Mouse (Mus musculus) MEL (cell line): ENCODE measurements around the gene Rab14. TPM values are rescaled to one million over a fixed set of nuclear protein-coding genes. Genes with fewer than 3 reads are reported as not detected.

Source experiments
- DNase-seq: peaks from one replicate; pipeline ENCODE4 v3.0.0; 2011; ENCODE audit warnings: low read depth, low spot score
- H3K27ac ChIP-seq: 2 replicates; pipeline ENCODE4 v1.5.1; 2012; ENCODE audit warnings: low read depth, mild to moderate bottlenecking, control low read depth, low read length, moderate library complexity; ENCODE audit not compliant: control insufficient read depth
- H3K27me3 ChIP-seq, 2 experiments: fragments of 150-350 bp in 1 of 2; sonication (generic) in 1 of 2; 2 replicates each; pipeline ENCODE4 v1.6.1; 2012; ENCODE audit warnings: low read length in 2 of 2, mild to moderate bottlenecking in 2 of 2, improper control_type of control experiment in 1 of 2, moderate library complexity in 1 of 2; ENCODE audit not compliant: insufficient read depth in 2 of 2, control insufficient read depth in 1 of 2
- H3K36me3 ChIP-seq, 2 experiments: 2 replicates each; pipeline ENCODE4 v1.6.1; 2012 to 2014; ENCODE audit warnings: low read length in 2 of 2, improper control_type of control experiment in 1 of 2, inconsistent platforms in 1 of 2, mild to moderate bottlenecking in 1 of 2; ENCODE audit not compliant: insufficient read depth in 2 of 2, control insufficient read depth in 1 of 2
- H3K4me1 ChIP-seq, 2 experiments: fragments of 150-350 bp in 1 of 2; sonication (generic) in 1 of 2; 2 replicates each; pipeline ENCODE4 v1.6.1; 2012; ENCODE audit warnings: low read length in 2 of 2, improper control_type of control experiment in 1 of 2, mild to moderate bottlenecking in 1 of 2; ENCODE audit not compliant: insufficient read depth in 2 of 2, control insufficient read depth in 1 of 2
- H3K4me3 ChIP-seq, 2 experiments: fragments of 150-350 bp in 1 of 2; sonication (generic) in 1 of 2; 2 replicates each; pipeline ENCODE4 v1.5.1; 2012; ENCODE audit warnings: low read depth in 2 of 2, low read length in 2 of 2, mild to moderate bottlenecking in 2 of 2, moderate library complexity in 2 of 2, control low read depth in 1 of 2, improper control_type of control experiment in 1 of 2; ENCODE audit not compliant: control insufficient read depth in 1 of 2, insufficient read depth in 1 of 2
- H3K79me2 ChIP-seq: 2 replicates; pipeline ENCODE4 v1.6.1; 2012; ENCODE audit warnings: mild to moderate bottlenecking, low read length, moderate library complexity; ENCODE audit not compliant: control insufficient read depth, poor library complexity, insufficient read depth
- H3K9ac ChIP-seq: 2 replicates; pipeline ENCODE4 v1.6.1; 2012; ENCODE audit warnings: low read depth, mild to moderate bottlenecking, control low read depth, low read length, moderate library complexity; ENCODE audit not compliant: control insufficient read depth, poor library complexity, severe bottlenecking
- H3K9me3 ChIP-seq: fragments of 150-350 bp; sonication (generic); replicated peaks from 2 replicates; pipeline ENCODE4 v1.6.1; 2012; ENCODE audit warnings: mild to moderate bottlenecking, low read length, improper control_type of control experiment, moderate library complexity; ENCODE audit not compliant: insufficient read depth
- CHD1 ChIP-seq: IDR thresholded peaks from 2 replicates; pipeline ENCODE4 v1.6.1; 2012; ENCODE audit warnings: low read depth, mild to moderate bottlenecking, inconsistent platforms, low read length, improper control_type of control experiment
- CHD2 ChIP-seq: IDR thresholded peaks from 2 replicates; pipeline ENCODE4 v1.6.1; 2011; ENCODE audit warnings: low read length, improper control_type of control experiment
- CTCF ChIP-seq, 3 experiments: IDR thresholded peaks in 2 of 3; conservative IDR thresholded peaks in 1 of 3; 2 replicates each; pipeline ENCODE4 v1.5.1; 2011 to 2012; ENCODE audit warnings: low read length in 3 of 3, low read depth in 2 of 3, mild to moderate bottlenecking in 2 of 3, improper control_type of control experiment in 1 of 3, inconsistent platforms in 1 of 3, mixed read lengths in 1 of 3, moderate library complexity in 1 of 3; ENCODE audit not compliant: control insufficient read depth in 1 of 3, insufficient read depth in 1 of 3, poor library complexity in 1 of 3, severe bottlenecking in 1 of 3
- EP300 ChIP-seq, 2 experiments: IDR thresholded peaks; 2 replicates each; pipeline ENCODE4 v1.6.1; 2011; ENCODE audit warnings: improper control_type of control experiment in 2 of 2, low read length in 2 of 2, low read depth in 1 of 2, mild to moderate bottlenecking in 1 of 2
- GABPA ChIP-seq: IDR thresholded peaks from 2 replicates; pipeline ENCODE4 v1.6.1; 2012; ENCODE audit warnings: low read depth, mild to moderate bottlenecking, inconsistent platforms, low read length, improper control_type of control experiment, moderate library complexity
- HCFC1 ChIP-seq: IDR thresholded peaks from 2 replicates; pipeline ENCODE4 v1.6.1; 2012; ENCODE audit warnings: low read depth, mild to moderate bottlenecking, inconsistent platforms, low read length, improper control_type of control experiment, moderate library complexity
- KAT2A ChIP-seq: conservative IDR thresholded peaks from 2 replicates; pipeline ENCODE4 v1.6.1; 2012; ENCODE audit warnings: low read depth, low read length, improper control_type of control experiment, inconsistent platforms
- MAFK ChIP-seq: IDR thresholded peaks from 2 replicates; pipeline ENCODE4 v1.6.1; 2011; ENCODE audit warnings: low read depth, mild to moderate bottlenecking, low read length, improper control_type of control experiment, borderline replicate concordance
- MAX ChIP-seq: IDR thresholded peaks from 2 replicates; pipeline ENCODE4 v1.6.1; 2011; ENCODE audit warnings: low read length, improper control_type of control experiment
- MEF2A ChIP-seq: IDR thresholded peaks from 2 replicates; pipeline ENCODE4 v1.6.1; 2014; ENCODE audit warnings: low read depth, mild to moderate bottlenecking, inconsistent platforms, low read length, improper control_type of control experiment; ENCODE audit not compliant: poor library complexity, insufficient replicate concordance, severe bottlenecking; ENCODE audit errors: extremely low read depth
- MXI1 ChIP-seq: IDR thresholded peaks from 2 replicates; pipeline ENCODE4 v1.6.1; 2011; ENCODE audit warnings: mild to moderate bottlenecking, low read depth, low read length, improper control_type of control experiment
- MYC ChIP-seq: IDR thresholded peaks from 2 replicates; pipeline ENCODE4 v1.6.1; 2011; ENCODE audit warnings: low read depth, mild to moderate bottlenecking, low read length, improper control_type of control experiment, moderate library complexity
- POLR2A ChIP-seq, 2 experiments: IDR thresholded peaks; 2 replicates each; pipeline ENCODE4 v1.6.1; 2011 to 2012; ENCODE audit warnings: low read length in 2 of 2, mild to moderate bottlenecking in 2 of 2, control low read depth in 1 of 2, improper control_type of control experiment in 1 of 2, low read depth in 1 of 2, moderate library complexity in 1 of 2; ENCODE audit not compliant: control insufficient read depth in 1 of 2, insufficient read depth in 1 of 2, poor library complexity in 1 of 2
- RAD21 ChIP-seq: IDR thresholded peaks from 2 replicates; pipeline ENCODE4 v1.6.1; 2011; ENCODE audit warnings: mild to moderate bottlenecking, low read depth, low read length, improper control_type of control experiment
- RCOR1 ChIP-seq: IDR thresholded peaks from 2 replicates; pipeline ENCODE4 v1.6.1; 2012; ENCODE audit warnings: low read depth, mild to moderate bottlenecking, inconsistent platforms, low read length, improper control_type of control experiment
- SIN3A ChIP-seq: IDR thresholded peaks from 2 replicates; pipeline ENCODE4 v1.6.1; 2012; ENCODE audit warnings: low read length, improper control_type of control experiment, inconsistent platforms
- SMC3 ChIP-seq: IDR thresholded peaks from 2 replicates; pipeline ENCODE4 v1.6.1; 2011; ENCODE audit warnings: low read depth, low read length, improper control_type of control experiment
- TAL1 ChIP-seq: IDR thresholded peaks from 2 replicates; pipeline ENCODE4 v1.6.1; 2012; ENCODE audit warnings: mild to moderate bottlenecking, inconsistent platforms, low read length, moderate library complexity, mixed read lengths
- TBP ChIP-seq: IDR thresholded peaks from 2 replicates; pipeline ENCODE4 v1.8.0; 2011; ENCODE audit warnings: low read depth, low read length, improper control_type of control experiment
- UBTF ChIP-seq: IDR thresholded peaks from 2 replicates; pipeline ENCODE4 v1.6.1; 2012; ENCODE audit warnings: low read depth, mild to moderate bottlenecking, inconsistent platforms, low read length, improper control_type of control experiment, moderate library complexity, borderline replicate concordance; ENCODE audit not compliant: insufficient read depth
- USF1 ChIP-seq: IDR thresholded peaks from 2 replicates; pipeline ENCODE4 v1.6.1; 2014; ENCODE audit warnings: low read depth, mild to moderate bottlenecking, inconsistent platforms, low read length, improper control_type of control experiment, moderate library complexity
- USF2 ChIP-seq, 2 experiments: IDR thresholded peaks; 2 replicates each; pipeline ENCODE4 v1.6.1; 2011 to 2012; ENCODE audit warnings: improper control_type of control experiment in 2 of 2, low read length in 2 of 2, borderline replicate concordance in 1 of 2, inconsistent platforms in 1 of 2, low read depth in 1 of 2, mild to moderate bottlenecking in 1 of 2; ENCODE audit not compliant: insufficient read depth in 1 of 2
- ZMIZ1 ChIP-seq: IDR thresholded peaks from 2 replicates; pipeline ENCODE4 v1.6.1; 2012; ENCODE audit warnings: low read depth, mild to moderate bottlenecking, inconsistent platforms, low read length, improper control_type of control experiment, moderate library complexity
- ZNF384 ChIP-seq: IDR thresholded peaks from 2 replicates; pipeline ENCODE4 v1.6.1; 2012; ENCODE audit warnings: low read depth, mild to moderate bottlenecking, inconsistent platforms, low read length, improper control_type of control experiment
- polyA plus RNA-seq, 2 experiments: library from polyadenylated mRNA; stranded (reverse) in 1 of 2; unstranded in 1 of 2; fragments of >175 nt in 1 of 2; fragments of >200 nt in 1 of 2; gene quantifications; 2 replicates each; pipeline versions ENCODE4 v1.2.1 to v1.2.4; 2012; ENCODE audit warnings: low replicate concordance in 2 of 2, low read depth in 1 of 2; ENCODE audit not compliant: insufficient read length in 2 of 2, insufficient read depth in 1 of 2, missing spikeins in 1 of 2
- total RNA-seq: library from RNA; depleted of rRNA; stranded (reverse); fragments of 300-350 nt; gene quantifications from 2 replicates; pipeline ENCODE4 v1.2.3, GENCODE M21; 2012

Rab14 gene
- total and polyA plus RNA-seq, 3 experiments: 28.1 to 81.6 (median 78.1) TPM

DNA sequence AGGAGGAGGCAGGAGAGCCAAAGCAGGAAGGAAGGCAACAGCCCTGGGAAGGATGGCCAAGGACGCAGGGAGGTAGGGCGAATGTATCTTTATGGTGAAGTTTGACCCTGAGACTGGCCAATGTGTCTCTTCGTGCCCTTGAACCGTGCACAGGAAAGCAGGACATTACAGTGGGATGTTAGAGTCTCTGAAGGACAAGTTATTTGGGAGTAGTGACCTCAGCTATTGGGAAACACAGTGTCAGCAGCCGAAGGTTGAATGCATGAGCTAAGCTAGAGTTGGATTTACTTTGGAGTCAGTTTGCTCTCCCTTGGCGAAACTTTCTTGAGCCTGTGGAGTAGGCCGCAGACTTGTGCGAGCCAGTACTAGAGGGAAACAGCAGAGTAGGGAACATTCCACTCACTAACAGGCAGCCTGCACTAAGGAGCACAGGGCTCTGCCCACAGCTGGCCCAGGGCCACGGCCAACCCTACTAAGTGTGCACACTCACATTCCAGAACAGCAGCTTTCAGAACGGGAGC lies 29.5 kb downstream of the Rab14 start:
- DNase-seq: no peak
- Histone ChIP-seq H3K27ac (no peak overlapping the region), H3K27me3 (no peaks in the 10 kb centered on the region), H3K36me3 (peaks cover 0 to 8% of the 10 kb centered on the region in 2 experiments; a peak in 2 of 4 replicates), H3K4me1 (0 out of 4 replicates have a peak, but pooled peaks cover 0 to 4% of the 10 kb centered on the region in 2 experiments), H3K9me3 (no peaks in the 10 kb centered on the region), H3K79me2 (no peaks in the 10 kb centered on the region), H3K4me3 (no peak overlapping the region), H3K9ac (no peak overlapping the region)
- TF ChIP-seq POLR2A (IDR thresholded peaks at IDR 0.05; ENCODE audit: control insufficient read depth in 1 of 2, insufficient read depth in 1 of 2, low read depth in 1 of 2, low read length in 2 of 2, poor library complexity in 1 of 2) (no peak), ZNF384 (no peak), MXI1 (no peak), MYC (no peak), TAL1 (no peak), MEF2A (no peak), TBP (no peak), CTCF (IDR thresholded peaks at IDR 0.05 in 2 of 3, conservative IDR thresholded peaks at IDR 0.05 in 1 of 3; ENCODE audit: control insufficient read depth in 1 of 3, insufficient read depth in 1 of 3, low read depth in 2 of 3, low read length in 3 of 3, poor library complexity in 1 of 3, severe bottlenecking in 1 of 3) (no peak), USF1 (no peak), MAFK (no peak), RAD21 (no peak), ZMIZ1 (no peak), CHD2 (no peak), USF2 (IDR thresholded peaks at IDR 0.05; ENCODE audit: borderline replicate concordance in 1 of 2, insufficient read depth in 1 of 2, low read depth in 1 of 2, low read length in 2 of 2) (no peak), SMC3 (no peak), HCFC1 (no peak), GABPA (no peak)

DNA sequence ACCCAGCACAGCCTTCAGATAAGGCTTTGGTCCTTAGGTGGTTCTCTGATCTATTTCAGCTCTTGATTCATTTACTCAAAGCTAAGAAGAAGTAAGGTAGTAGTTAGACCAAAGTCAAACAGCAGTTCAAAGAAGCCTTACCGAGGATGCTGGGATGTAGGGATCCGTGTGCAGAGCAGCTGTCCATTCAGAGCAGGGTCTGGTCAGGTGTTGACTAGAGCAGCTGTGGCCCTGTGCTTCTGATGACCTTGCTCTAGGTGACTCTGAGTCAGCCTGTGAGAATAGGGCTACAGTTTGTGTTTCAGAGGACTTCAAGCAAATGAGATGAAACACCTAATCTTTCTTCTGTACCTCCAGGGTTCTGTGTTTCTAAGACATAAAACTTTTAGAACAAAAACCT lies 31.5 kb downstream of the Rab14 start:
- no peak for DNase-seq
- Histone ChIP-seq H3K79me2 (no peaks in the 10 kb centered on the region), H3K4me1 (0 out of 4 replicates have a peak, but pooled peaks cover 0 to 4% of the 10 kb centered on the region in 2 experiments), H3K36me3 (peaks cover 0 to 11% of the 10 kb centered on the region in 2 experiments; a peak in 2 of 4 replicates), H3K9ac (no peak overlapping the region), H3K9me3 (no peaks in the 10 kb centered on the region), H3K27me3 (no peaks in the 10 kb centered on the region), H3K4me3 (no peak overlapping the region), H3K27ac (no peak overlapping the region)
- TF ChIP-seq EP300 (IDR thresholded peaks at IDR 0.05; ENCODE audit: low read depth in 1 of 2, low read length in 2 of 2): no peak
- TF ChIP-seq KAT2A: no peak
- TF ChIP-seq CTCF (IDR thresholded peaks at IDR 0.05 in 2 of 3, conservative IDR thresholded peaks at IDR 0.05 in 1 of 3; ENCODE audit: control insufficient read depth in 1 of 3, insufficient read depth in 1 of 3, low read depth in 2 of 3, low read length in 3 of 3, poor library complexity in 1 of 3, severe bottlenecking in 1 of 3): no peak
- no peak for TF ChIP-seq SIN3A
- no peak for TF ChIP-seq MYC
- TF ChIP-seq TBP: no peak
- no peak for TF ChIP-seq RCOR1
- no peak for TF ChIP-seq SMC3
- no peak for TF ChIP-seq USF1
- no peak for TF ChIP-seq MEF2A
- no peak for TF ChIP-seq MAX
- no peak for TF ChIP-seq UBTF
- no peak for TF ChIP-seq USF2 (IDR thresholded peaks at IDR 0.05; ENCODE audit: borderline replicate concordance in 1 of 2, insufficient read depth in 1 of 2, low read depth in 1 of 2, low read length in 2 of 2)
- TF ChIP-seq TAL1: no peak
- no peak for TF ChIP-seq CHD1
